Mouse (Mus musculus): ENCODE data around the gene Kctd3. TPM values are rescaled to one million over a fixed set of nuclear protein-coding genes. Genes with fewer than 3 reads are reported as not detected.
A peak's percentile ranks its signal among the peaks of the same experiment; 100 is the strongest.
"Not testable (repeated sequence)": the region's sequence is repeated elsewhere in the genome, so short reads cannot be mapped to it uniquely, and the experiment has no call there.

Kctd3 gene
- 76.9 and 82.6 TPM in 2 replicates for polyA plus RNA-seq (2012; rRNA removed)

DNA sequence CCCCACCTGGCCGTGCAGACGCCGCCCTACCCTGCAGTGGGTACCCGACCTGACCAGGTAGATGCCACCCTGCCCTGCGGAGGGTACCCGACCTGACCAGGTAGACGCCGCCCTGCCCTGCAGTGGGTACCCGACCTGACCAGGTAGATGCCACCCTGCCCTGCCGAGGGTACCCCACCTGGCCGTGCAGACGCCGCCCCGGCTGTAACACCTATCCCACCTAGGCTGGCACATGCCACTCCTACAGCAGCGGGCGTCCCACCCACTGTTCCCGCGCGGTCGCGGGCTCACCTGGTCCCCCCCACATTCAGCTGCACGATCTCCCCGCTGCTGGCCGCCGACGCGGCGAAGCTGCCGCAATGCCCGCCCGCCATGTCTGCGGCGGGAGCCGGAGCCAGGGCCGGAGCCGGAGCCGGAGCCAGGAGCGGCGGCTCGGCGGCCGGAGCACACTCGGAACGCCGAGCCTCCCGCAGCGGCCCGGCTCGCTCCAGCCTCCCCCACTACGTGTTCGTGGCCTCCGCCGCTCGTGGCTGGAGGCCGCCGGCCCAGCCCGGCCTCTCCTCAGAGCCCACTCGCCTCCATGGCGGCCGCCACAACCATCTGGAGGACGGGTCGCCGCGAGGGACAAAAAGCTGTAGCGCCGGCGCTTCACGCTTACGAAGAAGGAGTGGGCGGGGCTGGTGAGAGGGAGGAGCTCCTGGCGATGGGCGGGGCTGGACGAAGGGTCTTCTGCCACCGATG lies at the start of gene Kctd3:
TSS of gene Kctd3 (minus strand) at position 603 of the 741 bp plus-strand sequence.
- DNase-seq (ENCODE audit: extremely low spot score in 1 of 2, low spot score in 1 of 2), result peak; percentile 89 to 99

DNA sequence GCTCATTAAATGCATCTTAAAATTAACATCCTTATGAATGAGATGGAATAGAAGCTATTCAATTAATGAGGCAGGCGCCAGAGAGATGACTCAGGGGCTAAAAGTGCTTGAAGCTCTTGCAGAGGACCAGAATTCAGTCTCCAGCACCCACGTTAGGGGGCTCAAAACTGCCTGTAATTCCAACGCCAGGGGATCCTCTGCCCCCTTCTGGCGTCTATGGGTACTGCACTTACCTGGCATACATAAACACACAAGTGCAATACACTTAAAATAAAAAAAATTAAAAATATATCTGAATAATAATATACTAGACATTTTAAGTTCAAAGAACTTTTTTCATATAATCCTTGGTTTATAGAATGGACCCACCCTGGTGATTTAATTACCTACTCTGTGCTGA lies 49.8 kb upstream of the Kctd3 start:
- no peak for DNase-seq (ENCODE audit: extremely low spot score in 1 of 2, low spot score in 1 of 2)

DNA sequence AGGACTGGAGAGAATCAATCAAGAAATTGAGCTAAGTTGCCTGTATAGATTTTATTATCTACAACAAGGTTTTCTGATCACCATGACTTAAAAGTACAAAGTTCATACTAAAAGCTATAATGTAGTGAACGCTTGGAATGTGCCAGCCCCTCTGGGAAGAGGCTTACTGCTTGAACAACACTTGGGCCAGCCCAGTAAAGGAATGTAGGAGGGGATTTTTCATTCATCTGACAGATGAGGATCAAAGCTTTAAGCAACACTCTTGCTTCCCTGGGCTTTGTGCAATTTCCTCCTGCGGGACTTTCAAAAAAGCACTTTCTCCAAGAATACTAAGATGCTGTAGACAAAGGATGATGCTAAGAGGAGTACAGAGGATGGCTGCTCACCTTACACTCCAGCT lies 48.3 kb upstream of the Kctd3 start:
- DNase-seq (ENCODE audit: extremely low spot score in 1 of 2, low spot score in 1 of 2), result no peak

DNA sequence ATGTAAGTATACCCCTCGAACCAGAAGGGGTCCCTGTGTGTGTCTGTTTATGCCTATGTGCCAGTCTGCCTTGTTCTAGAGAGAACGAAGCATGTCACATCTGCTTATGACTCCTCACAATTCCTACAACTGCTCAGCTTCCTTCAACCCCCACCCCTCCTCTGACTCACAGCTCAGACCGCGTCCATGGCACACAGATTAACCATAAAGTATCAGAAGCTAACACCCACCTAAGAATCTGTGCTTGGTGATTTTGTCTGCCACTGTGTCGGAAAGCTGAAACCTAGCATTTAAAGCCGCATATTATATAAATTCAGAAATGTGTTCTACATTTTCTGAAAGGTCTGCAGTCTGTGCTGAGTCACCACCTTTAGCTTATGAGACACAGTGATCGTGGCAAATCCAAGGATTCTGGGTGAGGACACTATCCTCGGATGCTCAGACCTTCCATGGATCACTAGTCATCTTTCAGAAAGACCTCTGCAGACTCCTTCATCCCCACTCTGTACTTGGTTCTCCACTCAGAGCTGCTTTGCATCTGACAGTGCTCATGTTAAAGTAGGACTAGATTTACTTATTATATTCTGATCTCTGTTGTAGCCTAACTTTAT lies 47.4 kb upstream of the Kctd3 start:
- peak; percentile 51 to 77 for DNase-seq (ENCODE audit: extremely low spot score in 1 of 2, low spot score in 1 of 2)

DNA sequence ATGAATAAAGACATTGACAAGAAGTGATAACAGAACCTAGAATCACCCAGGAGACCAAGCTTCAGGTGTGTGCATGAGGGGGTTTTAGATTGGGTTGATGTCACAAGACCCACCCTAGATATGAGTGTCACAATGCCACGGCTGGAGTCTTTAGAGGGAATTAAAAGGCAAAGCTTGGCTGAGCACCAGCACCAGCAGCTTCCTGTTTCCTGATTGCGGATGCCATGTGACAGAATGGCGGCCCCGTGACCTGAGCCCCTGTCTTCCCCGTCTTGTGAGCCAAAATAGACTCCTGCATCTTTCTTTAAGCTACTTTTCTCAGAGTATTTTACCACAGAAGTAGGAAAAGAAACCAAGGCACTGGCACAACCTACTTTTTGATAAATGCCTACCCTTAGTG lies 46.5 kb upstream of the Kctd3 start:
- no peak for DNase-seq (ENCODE audit: extremely low spot score in 1 of 2, low spot score in 1 of 2)

DNA sequence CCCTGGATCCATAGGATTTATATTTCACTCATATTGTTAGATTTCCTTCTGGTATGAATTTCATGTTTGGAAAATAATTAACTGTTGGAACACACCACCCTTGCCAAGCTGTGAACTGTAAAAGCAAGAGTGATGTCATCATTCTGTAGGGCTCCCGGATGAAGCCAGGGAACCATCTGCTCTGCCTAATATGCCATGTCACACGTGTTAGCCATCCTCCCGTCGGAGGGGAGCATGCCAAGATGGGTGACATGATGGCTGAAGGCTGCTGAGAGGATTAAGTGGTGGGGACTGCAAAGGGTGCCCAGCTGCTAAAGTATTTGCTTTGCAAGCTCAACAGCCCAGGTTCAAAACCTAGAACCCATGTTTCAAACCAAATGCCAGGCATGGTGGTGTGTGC lies 44.5 kb upstream of the Kctd3 start:
- no peak for DNase-seq (ENCODE audit: extremely low spot score in 1 of 2, low spot score in 1 of 2)

DNA sequence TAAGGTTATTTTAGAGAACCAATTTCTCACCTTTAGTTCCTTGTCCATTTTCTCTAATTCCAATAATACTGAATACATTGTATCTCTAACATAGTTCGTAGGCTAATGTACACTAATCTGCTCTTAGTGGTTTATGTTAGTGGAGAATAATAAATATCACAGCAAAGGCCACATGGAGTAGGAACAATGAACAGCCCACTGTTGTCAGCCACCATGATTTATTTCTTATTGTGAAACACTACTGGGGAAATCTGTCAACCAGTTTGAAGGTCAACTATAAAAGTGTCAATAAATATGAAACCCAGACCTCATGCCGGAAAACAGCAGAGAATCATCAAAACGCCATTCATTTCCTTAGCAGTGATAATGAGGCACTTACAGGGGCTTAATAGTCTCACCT lies 42.5 kb upstream of the Kctd3 start:
- no peak for DNase-seq (ENCODE audit: extremely low spot score in 1 of 2, low spot score in 1 of 2)

DNA sequence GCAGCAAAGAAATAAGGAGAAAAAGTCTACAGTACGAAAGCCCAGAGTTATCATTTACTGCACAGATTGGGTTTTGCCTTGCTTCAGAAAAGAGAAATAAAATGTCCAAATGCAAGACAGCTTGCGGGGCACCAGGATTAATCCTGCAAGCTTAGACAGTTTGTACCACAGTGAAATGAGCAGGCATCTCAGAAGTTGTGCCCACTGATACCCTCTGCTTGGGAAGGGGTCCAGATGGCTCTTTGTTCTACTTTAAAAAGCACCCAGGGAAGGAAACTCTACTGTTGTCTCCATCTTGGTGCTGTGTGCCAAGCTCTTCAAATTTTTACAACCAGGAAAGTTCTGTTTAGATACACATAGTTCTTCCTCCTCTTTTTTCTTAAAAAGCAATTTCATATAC lies 40.7 kb upstream of the Kctd3 start:
- DNase-seq (ENCODE audit: extremely low spot score in 1 of 2, low spot score in 1 of 2), result peak in 1 of 2 experiments; percentile 40

DNA sequence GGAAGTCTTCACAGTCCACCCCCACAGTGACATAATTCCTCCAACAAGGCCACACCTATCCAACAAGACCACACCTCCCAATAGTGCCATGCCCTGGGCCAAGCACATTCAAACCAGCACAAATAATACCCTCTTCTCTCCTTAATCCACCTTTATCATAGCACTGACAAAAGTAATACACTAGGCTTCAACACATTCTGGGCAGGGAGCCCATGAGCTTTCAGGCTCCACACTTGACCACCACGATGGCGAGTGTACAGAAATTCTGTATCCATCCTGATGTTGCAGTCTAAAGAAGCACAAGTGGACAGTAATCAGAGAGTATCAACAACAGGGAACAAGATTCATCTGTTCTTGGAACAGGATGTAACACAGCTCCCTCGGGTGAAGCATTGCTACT lies 40.3 kb upstream of the Kctd3 start:
- no peak for DNase-seq (ENCODE audit: extremely low spot score in 1 of 2, low spot score in 1 of 2)

DNA sequence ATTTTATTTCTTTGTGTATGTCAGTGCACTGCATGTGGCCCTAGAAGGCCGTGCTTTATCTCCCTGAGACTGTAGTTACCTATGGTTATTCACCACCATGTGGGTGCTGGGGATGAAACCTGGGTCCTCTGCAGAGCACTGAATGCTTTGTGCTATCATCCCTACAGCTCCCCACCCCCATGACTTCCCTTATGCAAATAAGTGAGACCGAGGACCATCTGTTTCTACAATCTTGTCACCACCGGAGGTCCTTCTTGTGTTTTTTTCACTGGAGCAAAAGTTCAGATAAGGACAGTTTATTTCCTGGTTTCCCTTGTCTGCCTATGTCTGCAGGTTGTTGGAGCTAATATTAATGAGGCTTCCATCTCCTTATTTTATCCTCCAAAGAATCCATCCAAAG lies 39.2 kb upstream of the Kctd3 start:
- no peak for DNase-seq (ENCODE audit: extremely low spot score in 1 of 2, low spot score in 1 of 2)

DNA sequence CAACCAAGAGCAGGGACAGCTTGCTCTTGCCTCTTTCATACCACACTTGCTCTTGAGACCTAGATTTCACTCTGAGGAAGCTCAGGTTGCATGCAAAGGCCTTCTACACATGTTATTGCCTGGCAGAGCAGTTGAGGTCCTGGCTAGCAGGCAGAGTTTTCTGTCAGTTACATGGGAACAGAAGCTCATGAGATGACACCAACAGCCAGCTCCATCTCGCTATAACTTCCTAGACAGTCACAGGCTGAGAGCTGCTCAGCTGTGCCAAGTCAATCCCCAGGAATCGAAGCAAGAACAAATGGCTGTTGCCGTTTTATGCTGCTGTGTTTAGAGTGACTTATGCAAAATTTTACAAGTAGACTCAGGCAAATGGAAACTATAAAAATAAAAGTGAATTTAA lies 38.7 kb upstream of the Kctd3 start:
- peak in 1 of 2 experiments; percentile 31 for DNase-seq (ENCODE audit: extremely low spot score in 1 of 2, low spot score in 1 of 2)

DNA sequence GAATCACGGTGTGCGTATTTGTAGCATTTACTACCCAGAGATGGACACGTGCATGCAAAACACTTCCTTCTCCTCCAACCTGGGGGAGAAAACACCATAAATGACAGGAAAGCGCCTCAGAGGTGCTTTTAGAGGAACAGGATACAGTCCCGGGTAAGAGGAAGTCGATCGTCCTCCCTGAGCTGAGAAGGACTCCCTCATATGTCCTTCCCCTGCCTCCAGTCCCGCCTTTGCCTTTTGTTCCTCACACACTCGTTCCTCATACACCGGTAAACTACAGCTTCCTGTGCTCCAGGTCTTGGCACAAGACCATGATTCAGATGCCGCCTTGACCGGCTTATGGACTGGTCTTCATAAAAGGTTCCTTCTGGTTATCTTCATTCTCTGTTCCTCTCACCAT lies 33.6 kb upstream of the Kctd3 start:
- DNase-seq (ENCODE audit: extremely low spot score in 1 of 2, low spot score in 1 of 2), result no peak

DNA sequence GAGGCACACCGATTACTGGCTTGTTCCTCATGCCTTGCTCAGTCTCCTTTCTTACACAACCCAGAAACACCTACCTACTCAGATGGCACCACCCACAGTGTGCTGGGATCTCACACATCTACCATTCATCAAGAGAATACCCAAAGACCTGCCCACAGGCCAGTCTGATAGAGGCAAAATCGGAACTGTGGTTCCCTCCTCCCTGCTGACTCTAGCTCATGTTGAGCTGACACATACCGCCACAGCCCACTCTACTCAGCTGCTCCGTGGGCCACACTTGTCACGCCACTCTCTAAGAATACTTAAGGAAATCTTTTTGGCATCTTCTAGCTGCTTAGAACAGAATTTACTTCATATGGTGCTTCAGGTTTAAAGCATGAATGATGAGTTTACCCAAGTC lies 31.7 kb upstream of the Kctd3 start:
- peak; percentile 73 to 88 for DNase-seq (ENCODE audit: extremely low spot score in 1 of 2, low spot score in 1 of 2)

DNA sequence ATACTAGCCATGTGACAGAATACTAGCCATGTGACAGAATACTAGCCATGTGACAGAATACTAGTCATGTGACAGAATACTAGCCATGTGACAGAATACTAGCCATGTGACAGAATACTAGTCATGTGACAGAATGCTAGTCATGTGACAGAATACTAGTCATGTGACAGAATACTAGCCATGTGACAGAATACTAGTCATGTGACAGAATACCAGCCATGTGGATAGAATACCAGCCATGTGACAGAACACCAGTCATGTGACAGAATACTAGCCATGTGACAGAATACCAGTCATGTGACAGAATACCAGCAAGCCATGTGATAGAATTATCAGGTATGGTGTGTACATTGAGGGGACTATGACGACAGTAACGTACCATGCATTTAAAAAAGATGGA lies 25.2 kb upstream of the Kctd3 start:
- not testable (repeated sequence) for DNase-seq (ENCODE audit: extremely low spot score in 1 of 2, low spot score in 1 of 2)

DNA sequence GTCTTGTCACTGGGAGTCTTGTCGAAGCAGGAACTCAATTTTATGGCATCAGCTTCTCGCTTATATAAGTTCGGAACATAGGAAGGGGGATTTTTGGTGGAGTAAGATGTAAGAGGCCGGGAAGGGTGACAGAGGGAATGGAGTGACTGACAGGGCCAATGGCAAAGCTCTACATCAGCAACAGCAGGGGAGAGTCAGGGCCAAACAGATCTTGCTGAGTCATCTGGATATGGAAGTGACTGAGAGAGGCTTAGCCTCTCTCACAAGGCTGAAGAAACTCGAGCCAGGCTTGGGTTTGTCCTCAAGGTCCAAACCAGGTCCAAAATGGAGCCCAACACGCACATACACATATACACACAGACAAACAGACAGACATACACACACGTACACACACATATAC lies 23.3 kb upstream of the Kctd3 start:
- no peak for DNase-seq (ENCODE audit: extremely low spot score in 1 of 2, low spot score in 1 of 2)

DNA sequence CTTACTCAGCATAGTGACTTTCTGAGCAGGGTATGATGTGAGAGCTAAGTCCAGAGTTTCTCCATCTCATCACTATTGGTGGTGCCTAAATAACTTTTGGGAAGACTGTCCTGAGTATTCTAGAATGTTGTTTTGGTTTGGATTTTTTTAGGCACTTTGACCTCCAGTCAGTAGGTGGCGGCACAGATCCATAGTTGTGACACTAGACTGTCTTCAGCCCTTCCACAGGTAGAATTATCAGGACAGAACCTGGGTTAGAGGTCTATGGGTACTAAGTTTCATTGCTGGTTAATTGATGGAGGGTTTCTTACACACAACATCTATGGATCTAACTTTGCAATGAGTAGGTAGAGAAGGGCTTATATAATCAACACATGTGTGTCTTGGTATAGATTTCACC lies 20.6 kb upstream of the Kctd3 start:
- peak in 1 of 2 experiments; percentile 55 for DNase-seq (ENCODE audit: extremely low spot score in 1 of 2, low spot score in 1 of 2)

DNA sequence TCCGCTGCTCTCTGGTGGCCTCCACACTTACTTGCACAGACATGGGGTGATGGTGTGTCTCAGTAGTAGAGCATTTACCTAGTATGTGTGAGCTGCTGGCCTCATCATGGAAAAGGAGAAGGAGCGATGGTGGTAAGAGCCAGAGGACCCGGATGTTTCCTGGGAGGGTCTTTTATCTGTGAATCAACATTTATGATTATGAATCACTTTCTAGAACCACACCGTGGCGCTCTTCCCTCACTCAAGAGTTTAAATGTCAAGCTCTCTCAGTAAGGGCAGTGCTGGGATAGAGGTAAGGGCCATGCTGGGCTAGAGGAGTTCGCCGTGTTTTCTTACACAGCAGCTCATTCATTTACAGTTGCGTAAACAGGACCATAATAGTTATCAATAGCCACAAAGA lies 19.2 kb upstream of the Kctd3 start:
- peak in 1 of 2 experiments; percentile 64 for DNase-seq (ENCODE audit: extremely low spot score in 1 of 2, low spot score in 1 of 2)

DNA sequence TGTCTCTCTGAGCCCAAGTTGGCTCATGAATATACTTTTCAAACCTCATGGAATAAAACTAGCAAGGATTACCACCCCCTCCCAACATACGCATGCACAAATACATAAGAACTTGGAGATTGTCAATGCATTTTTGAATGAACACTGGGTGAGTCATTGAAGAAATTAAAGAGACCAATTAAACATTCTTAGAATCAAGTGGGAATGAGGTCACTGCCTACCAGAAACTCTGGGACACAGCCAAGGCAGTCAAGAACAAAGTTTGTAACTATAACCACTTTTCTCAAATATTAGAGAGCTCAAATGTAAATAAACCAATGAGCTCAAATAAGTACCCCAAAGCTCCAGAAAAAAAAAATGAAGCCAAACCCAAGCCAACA lies 16.1 kb upstream of the Kctd3 start:
- DNase-seq (ENCODE audit: extremely low spot score in 1 of 2, low spot score in 1 of 2), result no peak

DNA sequence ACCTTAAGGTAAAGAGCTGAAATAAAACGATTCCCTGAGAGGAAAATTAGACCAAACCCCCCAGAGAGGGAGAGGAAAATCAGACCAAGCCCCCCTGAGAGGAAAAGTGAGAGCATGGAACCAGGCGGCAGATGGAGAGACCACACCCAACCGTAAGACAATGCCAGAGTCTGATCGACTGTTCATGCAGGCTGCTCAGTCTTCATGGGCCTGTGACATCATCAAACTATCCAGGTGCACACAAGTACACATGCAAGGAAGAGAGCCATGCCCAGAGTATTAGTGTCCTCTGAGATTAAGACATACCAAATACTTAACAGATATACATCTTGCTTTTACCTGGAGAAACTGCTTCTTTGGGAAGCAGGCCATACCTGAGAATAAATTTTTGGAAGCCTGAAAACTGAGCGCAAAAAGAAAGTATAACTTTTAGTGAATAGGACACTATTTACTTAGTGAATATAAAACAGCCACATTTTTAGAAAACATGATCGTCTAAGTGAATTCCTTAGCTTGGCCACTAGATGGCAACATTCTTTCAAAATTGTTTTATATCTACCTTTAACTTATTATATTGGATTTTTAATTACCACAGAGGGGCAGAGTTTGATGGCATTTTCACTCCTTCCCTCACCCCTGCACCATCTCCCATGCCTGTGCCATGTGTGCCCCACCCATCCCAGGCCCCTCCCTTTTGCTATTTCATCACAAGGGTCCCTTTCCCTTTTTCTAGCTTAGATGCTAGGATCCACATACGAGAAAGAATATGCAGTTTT lies 15.5 kb upstream of the Kctd3 start:
- DNase-seq (ENCODE audit: extremely low spot score in 1 of 2, low spot score in 1 of 2), result no peak

DNA sequence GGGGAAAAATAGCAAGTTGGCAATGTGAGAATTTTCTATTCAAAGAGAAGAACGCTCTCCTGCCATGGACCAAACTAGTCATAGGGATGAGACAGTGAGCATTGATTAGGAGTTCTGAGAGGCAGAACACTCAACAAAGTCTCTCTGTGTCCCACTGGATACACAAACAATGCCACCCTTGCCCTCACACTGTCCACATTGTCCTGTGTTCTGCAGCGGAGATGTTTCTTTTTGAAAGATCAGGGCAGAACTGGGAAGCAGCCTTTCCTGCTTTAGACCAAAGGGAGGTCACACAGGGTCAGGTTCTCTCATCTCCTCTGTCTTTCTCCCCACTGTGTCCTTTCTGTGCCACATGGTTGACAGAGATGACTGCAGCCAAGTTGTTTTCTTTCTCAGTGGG lies 7.7 kb upstream of the Kctd3 start:
- DNase-seq (ENCODE audit: extremely low spot score in 1 of 2, low spot score in 1 of 2), result no peak

DNA sequence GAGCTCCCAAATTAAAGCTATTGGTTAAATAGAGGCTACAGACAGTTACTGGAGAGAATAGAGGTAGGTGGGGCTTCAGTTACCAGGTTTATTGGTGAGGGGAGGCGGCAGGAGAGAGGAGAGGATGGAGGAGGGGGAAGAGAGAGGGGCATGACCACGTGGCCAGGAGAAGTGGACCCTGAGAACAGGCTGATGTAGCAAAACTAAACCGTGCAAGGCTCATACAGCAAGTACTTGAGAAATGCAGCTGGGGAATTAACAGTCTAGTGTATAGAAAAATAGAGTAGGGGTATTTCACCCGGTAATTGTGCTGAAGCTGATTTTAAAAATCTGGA lies 5.9 kb upstream of the Kctd3 start:
- DNase-seq (ENCODE audit: extremely low spot score in 1 of 2, low spot score in 1 of 2), result no peak

Data from frontal cortex, adult 2 months (tissue).